Mouse (Mus musculus) Patski (cell line): ENCODE results near the gene Tada3. TPM values are rescaled to one million over a fixed set of nuclear protein-coding genes. Genes with fewer than 3 reads are reported as not detected.

Experiments
- ATAC-seq: fragments of 100-300 bp; one replicate; pipeline ENCODE4 v1.8.0; 2021
- CTCF ChIA-PET: fragments of 350-600 bp; sonication (Branson Sonifier 250); formaldehyde crosslinking; loops from one replicate; lab custom pipeline; 2022; ENCODE audit warnings: inconsistent platforms; lab: Charles Lee
- POLR2A ChIA-PET: fragments of 350-600 bp; sonication (Branson Sonifier 250); formaldehyde crosslinking; loops from one replicate; lab custom pipeline; 2022; ENCODE audit warnings: antibody characterized with exemption, inconsistent platforms; lab: Charles Lee
- DNase-seq: peaks from one replicate; pipeline ENCODE4 v3.0.0-alpha.2; 2011; ENCODE audit warnings: low read depth, low spot score
- H3K27me3 ChIP-seq: fragments of 371-371 bp; one replicate; pipeline ENCODE4 v1.5.1; 2021
- CTCF ChIP-seq: fragments of 100-300 bp; IDR thresholded peaks from one replicate; pipeline ENCODE4 v1.5.1; 2021
- in situ Hi-C: fragments of 300-500 bp; cut with MboI; formaldehyde crosslinking; loops from 3 replicates; pipeline ENCODE4 v1.11.1; 2018; ENCODE audit warnings: low pct_unique_long_range_greater_than_20kb, mixed read lengths
- polyA plus RNA-seq: library from polyadenylated mRNA; unstranded; gene quantifications from one replicate; pipeline ENCODE4 v1.2.3, GENCODE M21; 2021

Gene Tada3
- polyA plus RNA-seq, 1 experiment from 2014 or later = 53.0 TPM

- TF ChIP-seq CTCF = no peak
- no peak for DNase-seq
- POLR2A ChIA-PET = interaction anchor here (0.6 to 0.7 kb wide), 2 partner anchors 24 to 515 kb away, joined by 3 to 7 read pairs; no protein-coding TSS in a partner anchor
- in situ Hi-C loops = no loop called here
- ATAC-seq = no peak
- CTCF ChIA-PET = no interaction called here
- no peaks in the 10 kb centered on the region for H3K27me3 ChIP-seq
Observed at GRCm38 (mm10) chr6:113368124-113368523, 9.6 kb downstream of the Tada3 start.

DNA sequence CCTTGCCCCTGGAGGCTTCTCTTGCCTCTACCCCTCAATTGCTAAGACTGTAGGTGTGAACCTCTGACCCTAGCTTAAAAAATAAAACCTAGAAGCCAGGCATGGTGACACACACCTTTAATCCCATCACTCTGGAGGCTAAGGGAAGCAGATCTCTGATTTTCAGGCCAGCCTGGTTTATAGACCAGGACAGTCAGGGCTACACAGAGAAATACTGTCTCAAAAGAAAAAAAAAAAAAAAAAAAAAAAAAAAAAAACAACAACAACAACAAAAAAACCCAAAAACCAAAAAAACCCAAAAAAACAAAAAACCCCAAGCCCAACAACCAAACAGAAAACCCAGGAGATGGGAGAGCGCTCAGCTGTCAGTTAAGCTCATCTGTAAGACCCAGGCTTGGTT, 10.1 kb downstream of the Tada3 start:
- ATAC-seq (no peak), DNase-seq (no peak)
- POLR2A ChIA-PET = interaction anchor here (0.7 kb wide), 1 partner anchor 515 kb away, joined by 7 read pairs; no protein-coding TSS in a partner anchor
- no peaks in the 10 kb centered on the region for H3K27me3 ChIP-seq
- in situ Hi-C loops = no loop called here
- CTCF ChIA-PET = no interaction called here
- no peak for TF ChIP-seq CTCF

GRCm38 (mm10) chr6:113366639-113367038, 11.0 kb downstream of the Tada3 start:
- in situ Hi-C loops = no loop called here
- TF ChIP-seq CTCF = no peak
- DNase-seq (no peak), ATAC-seq (no peak)
- H3K27me3 ChIP-seq = no peaks in the 10 kb centered on the region
- ChIA-PET CTCF (no interaction called here), POLR2A (interaction anchor here (0.6 kb wide), 1 partner anchor 8 kb away, joined by 3 read pairs; no protein-coding TSS in a partner anchor)

- ChIA-PET CTCF (interaction anchor here (0.8 to 1.6 kb wide), 2 partner anchors 16 to 27 kb away, joined by 3 to 4 read pairs; no protein-coding TSS in a partner anchor), POLR2A (interaction anchor here (0.7 to 1.1 kb wide), 2 partner anchors 10 to 38 kb away, joined by 3 to 4 read pairs; partner anchors contain the start of gene Ogg1)
- no peak for DNase-seq
- H3K27me3 ChIP-seq = no peaks in the 10 kb centered on the region
- in situ Hi-C loops = no loop called here
- TF ChIP-seq CTCF = no peak
- no peak for ATAC-seq
Observed at GRCm38 (mm10) chr6:113364518-113365135, 13.1 kb downstream of the Tada3 start.

DNA sequence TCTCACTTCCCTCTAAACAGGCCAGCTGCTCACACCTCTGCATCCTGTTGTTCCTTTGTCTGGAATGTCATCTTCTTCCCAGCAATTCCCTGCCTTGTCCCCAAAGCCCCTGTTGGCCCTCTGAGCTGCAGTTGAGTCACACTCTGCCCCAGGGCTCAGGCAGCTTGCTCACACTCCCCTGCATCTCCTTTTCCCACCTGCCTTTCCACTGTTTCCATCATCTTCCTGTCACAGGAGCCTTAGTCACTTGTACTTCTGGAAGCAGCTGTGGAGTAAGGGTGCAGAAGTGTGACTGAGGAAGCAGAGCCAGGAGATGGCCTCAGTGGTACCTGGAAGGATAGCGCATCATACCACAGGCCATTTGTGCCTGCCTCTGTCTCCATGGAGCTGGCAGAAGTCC, 15.4 kb downstream of the Tada3 start:
- in situ Hi-C loops = no loop called here
- ChIA-PET POLR2A (interaction anchor here (1.0 to 1.8 kb wide), 2 partner anchors 11 to 18 kb away, joined by 3 to 6 read pairs; partner anchors contain the start of gene Camk1), CTCF (interaction anchor here (1.1 to 1.7 kb wide), 2 partner anchors 8 to 11 kb away, joined by 4 read pairs; no protein-coding TSS in a partner anchor)
- DNase-seq = no peak
- H3K27me3 ChIP-seq = no peaks in the 10 kb centered on the region
- peak; percentile 44 for ATAC-seq
- TF ChIP-seq CTCF = no peak

- POLR2A ChIA-PET = interaction anchor here (0.7 to 1.8 kb wide), 3 partner anchors 17 to 175 kb away, joined by 3 to 6 read pairs (median 5); partner anchors contain the start of genes Arpc4 and Camk1
- CTCF ChIA-PET = interaction anchor here (1.7 kb wide), 1 partner anchor 10 kb away, joined by 4 read pairs; no protein-coding TSS in a partner anchor
- TF ChIP-seq CTCF = no peak
- DNase-seq = no peak
- ATAC-seq = no peak
- no peaks in the 10 kb centered on the region for H3K27me3 ChIP-seq
- in situ Hi-C loops = no loop called here
Observed at GRCm38 (mm10) chr6:113361476-113361875, 16.2 kb downstream of the Tada3 start.

DNA sequence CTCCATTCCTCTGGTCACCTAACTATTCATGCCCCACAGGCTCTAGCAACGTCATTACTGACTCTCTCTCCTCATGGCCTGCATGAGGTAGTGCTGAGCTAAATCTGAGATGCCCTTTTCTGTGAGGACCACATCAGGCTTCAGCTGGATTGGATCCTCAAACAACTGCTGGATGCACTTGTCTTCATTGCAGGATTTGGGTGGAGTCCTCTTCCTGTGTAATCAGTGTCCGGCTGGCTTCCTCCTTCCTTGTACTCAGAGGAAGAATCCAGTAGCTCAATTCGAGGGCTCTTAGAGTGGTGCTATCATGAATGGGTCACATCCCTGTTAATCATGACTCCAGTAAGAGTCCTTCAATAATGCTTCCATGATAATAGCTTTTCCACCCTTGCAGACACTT, 24.0 kb downstream of the Tada3 start:
- ATAC-seq (no peak), DNase-seq (no peak)
- no peak for TF ChIP-seq CTCF
- H3K27me3 ChIP-seq = no peaks in the 10 kb centered on the region
- in situ Hi-C loops = no loop called here
- CTCF ChIA-PET = interaction anchor here (1.1 kb wide), 1 partner anchor 9 kb away, joined by 4 read pairs; no protein-coding TSS in a partner anchor
- POLR2A ChIA-PET = no interaction called here

DNA sequence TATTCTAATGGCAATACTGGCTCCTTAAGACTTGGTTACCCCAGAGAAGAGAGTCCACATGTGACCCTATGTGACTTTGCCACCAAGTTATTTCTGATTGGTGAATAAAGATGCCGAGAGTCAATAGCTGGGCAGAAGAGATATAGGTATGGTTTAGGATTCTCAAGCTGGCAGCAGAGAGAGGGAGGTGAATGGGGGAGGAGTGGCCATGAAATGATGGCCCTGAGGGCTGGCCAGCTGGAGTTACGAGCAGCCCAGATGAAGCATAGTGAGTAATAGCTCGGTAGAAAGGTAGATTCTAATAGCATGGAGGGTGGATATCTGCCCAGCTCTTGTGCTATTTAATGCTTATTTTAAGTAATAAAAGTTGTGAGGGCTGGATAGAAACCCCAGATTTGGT, 24.9 kb downstream of the Tada3 start:
- no peak for DNase-seq
- ChIA-PET CTCF (interaction anchor here (1.2 kb wide), 1 partner anchor 19 kb away, joined by 4 read pairs; no protein-coding TSS in a partner anchor), POLR2A (no interaction called here)
- in situ Hi-C loops = no loop called here
- no peak for TF ChIP-seq CTCF
- H3K27me3 ChIP-seq = no peaks in the 10 kb centered on the region
- ATAC-seq = no peak

DNA sequence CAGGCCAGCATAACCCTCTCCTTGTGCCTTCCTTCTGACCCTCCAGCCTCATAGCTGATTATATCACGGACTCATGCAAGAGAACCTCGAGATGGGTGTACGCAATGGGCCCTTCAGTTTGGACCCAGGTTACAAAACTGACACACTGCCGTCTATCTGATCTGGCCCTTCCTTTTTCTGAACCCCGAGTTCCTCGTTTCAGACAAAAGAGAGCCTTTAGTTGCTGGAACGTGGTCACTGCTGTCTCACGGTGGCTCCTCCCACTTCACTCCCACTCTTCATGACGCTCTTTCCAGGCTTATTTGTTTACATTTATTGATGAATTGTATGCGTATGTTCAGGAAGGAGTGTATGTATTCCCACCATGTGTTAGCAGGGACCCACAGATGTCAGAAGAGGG, 26.0 kb downstream of the Tada3 start:
- ChIA-PET CTCF (no interaction called here), POLR2A (interaction anchor here (1.0 kb wide), 1 partner anchor 11 kb away, joined by 3 read pairs; no protein-coding TSS in a partner anchor)
- ATAC-seq (no peak), DNase-seq (no peak)
- in situ Hi-C loops = no loop called here
- H3K27me3 ChIP-seq = no peaks in the 10 kb centered on the region
- no peak for TF ChIP-seq CTCF

DNA sequence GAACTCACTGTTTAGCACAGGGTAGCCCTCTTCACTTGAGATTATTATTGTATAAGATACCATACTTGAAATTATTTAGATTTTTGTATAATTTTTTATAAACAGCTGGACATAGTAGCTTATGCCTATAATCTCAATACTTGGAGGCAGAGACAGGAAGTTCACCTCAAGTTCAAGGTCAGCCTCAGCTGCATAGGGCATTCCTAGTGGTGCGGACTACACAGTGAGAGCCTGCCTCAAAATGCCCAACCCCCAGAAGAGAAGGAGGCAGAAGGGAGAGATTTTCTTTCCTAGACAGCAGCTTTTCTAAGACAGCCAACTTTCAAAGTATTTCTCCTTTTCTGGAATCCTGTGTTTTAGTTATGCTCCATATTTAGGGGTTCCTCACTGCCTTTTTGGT, 26.5 kb downstream of the Tada3 start:
- ChIA-PET POLR2A (interaction anchor here (1.0 kb wide), 1 partner anchor 11 kb away, joined by 3 read pairs; no protein-coding TSS in a partner anchor), CTCF (no interaction called here)
- DNase-seq = no peak
- in situ Hi-C loops = no loop called here
- no peak for TF ChIP-seq CTCF
- H3K27me3 ChIP-seq = no peaks in the 10 kb centered on the region
- ATAC-seq = no peak

DNA sequence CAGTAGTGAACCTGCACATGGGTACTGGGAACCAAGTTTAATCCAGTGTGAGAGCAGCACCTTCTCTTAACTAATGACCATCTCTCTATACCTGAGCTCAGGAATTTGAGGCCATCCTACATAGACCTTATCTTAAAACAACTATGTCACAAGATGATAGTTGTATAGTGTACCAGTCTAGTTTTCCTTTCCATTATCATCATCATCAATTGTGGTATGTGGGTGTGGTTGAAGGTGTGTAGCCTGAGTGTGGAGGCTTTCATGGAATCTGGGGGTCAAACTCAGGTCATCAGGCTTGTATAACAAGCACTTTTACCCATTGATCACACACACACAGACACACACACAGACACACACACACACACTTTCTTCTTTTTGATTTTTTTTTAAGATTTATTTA, 27.1 kb downstream of the Tada3 start:
- no peak for TF ChIP-seq CTCF

More for the DNA sequence above, 27.1 kb downstream of the Tada3 start:
- DNase-seq = no peak
- in situ Hi-C loops = no loop called here
- no peak for ATAC-seq
- ChIA-PET POLR2A (no interaction called here), CTCF (interaction anchor here (1.1 kb wide), 1 partner anchor 29 kb away, joined by 3 read pairs; no protein-coding TSS in a partner anchor)
- H3K27me3 ChIP-seq = no peaks in the 10 kb centered on the region
